Mouse (Mus musculus): ENCODE data around the gene Adgrd1. TPM values are rescaled to one million over a fixed set of nuclear protein-coding genes. Genes with fewer than 3 reads are reported as not detected.

Adgrd1 gene
- polyA plus RNA-seq, 1 experiment = 0.48 TPM

DNA sequence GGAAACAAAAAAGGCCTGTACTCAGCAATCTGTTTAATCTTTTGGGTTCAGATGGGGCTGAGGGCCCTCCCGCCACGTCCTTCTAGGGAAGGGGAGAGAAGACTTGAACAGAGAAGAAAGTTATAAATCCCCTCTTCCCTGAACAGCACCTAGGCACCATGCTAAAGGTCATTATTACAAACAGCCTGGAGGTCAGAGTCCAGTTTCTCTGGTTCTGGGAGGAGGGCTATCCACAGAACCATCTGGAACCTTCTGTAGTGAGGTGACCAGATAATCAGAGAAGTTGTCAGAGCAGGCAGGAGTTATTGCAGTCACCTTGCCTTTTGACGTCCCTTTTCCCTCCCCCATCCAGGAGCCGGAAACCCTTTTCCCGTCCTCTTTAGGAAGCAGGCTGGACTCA is 2.3 kb upstream of the Adgrd1 start:
- TF ChIP-seq MAX (IDR thresholded peaks at IDR 0.05; ENCODE audit: low read depth) = no peak
- TF ChIP-seq TCF12 (IDR thresholded peaks at IDR 0.05; ENCODE audit: insufficient read depth, poor library complexity, severe bottlenecking) = no peak
- no peak for TF ChIP-seq POLR2A (IDR thresholded peaks at IDR 0.05; ENCODE audit: insufficient read length, low read depth)
- TF ChIP-seq MYOD1 (IDR thresholded peaks at IDR 0.05; ENCODE audit: control insufficient read depth in 1 of 3, insufficient read length in 2 of 3, low read depth in 2 of 3) = no peak
- no peak for TF ChIP-seq TCF3 (IDR thresholded peaks at IDR 0.05; ENCODE audit: insufficient read length, low read depth)
- TF ChIP-seq MYOG (IDR thresholded peaks at IDR 0.05; ENCODE audit: control insufficient read depth in 1 of 3, insufficient read depth in 1 of 3, insufficient read length in 2 of 3, low read depth in 2 of 3) = no peak
- H3K27me3 ChIP-seq (ENCODE audit: control insufficient read depth, insufficient read depth, insufficient read length) = peaks cover 72% of the 10 kb centered on the region
- H3K4me2 ChIP-seq (ENCODE audit: low read depth) = no peak overlapping the region
- H3K79me2 ChIP-seq (ENCODE audit: control insufficient read depth, insufficient read depth) = no peaks in the 10 kb centered on the region
- H3K36me3 ChIP-seq (ENCODE audit: control insufficient read depth, insufficient read depth) = no peaks in the 10 kb centered on the region
- no peak overlapping the region for H3K4me3 ChIP-seq
- H3ac ChIP-seq (ENCODE audit: control insufficient read depth, insufficient read length) = no peak overlapping the region

DNA sequence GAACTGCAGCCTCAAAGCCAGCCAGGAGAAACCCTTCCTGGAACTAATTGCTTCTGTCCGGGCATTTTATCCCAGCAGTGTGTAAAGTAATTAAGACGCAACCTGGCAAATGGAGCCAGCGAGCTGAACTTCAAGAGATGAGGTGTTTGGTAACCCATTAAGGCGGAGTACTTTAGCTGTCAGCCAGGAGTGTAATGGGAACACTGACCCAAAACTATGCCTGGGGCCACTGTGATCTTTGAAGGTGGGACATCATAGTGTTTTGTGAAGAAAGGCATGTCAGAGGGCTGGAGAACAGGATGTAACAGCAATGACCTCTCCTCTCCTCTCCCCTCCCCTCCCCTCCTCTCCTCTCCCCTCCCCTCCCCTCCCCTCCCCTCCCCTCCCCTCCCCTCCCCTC is 7.5 kb downstream of the Adgrd1 start:
- no peak for TF ChIP-seq REST (IDR thresholded peaks at IDR 0.05; ENCODE audit: insufficient read depth, insufficient read length)
- no peak for TF ChIP-seq TCF3 (IDR thresholded peaks at IDR 0.05; ENCODE audit: insufficient read length, low read depth)
- no peak for TF ChIP-seq MYOG (IDR thresholded peaks at IDR 0.05; ENCODE audit: control insufficient read depth in 1 of 3, insufficient read depth in 1 of 3, insufficient read length in 2 of 3, low read depth in 2 of 3)
- no peak for TF ChIP-seq TCF12 (IDR thresholded peaks at IDR 0.05; ENCODE audit: insufficient read depth, poor library complexity, severe bottlenecking)
- TF ChIP-seq POLR2A (IDR thresholded peaks at IDR 0.05; ENCODE audit: insufficient read length, low read depth) = no peak
- no peak for TF ChIP-seq MAX (IDR thresholded peaks at IDR 0.05; ENCODE audit: low read depth)
- no peak for TF ChIP-seq SRF (IDR thresholded peaks at IDR 0.05; ENCODE audit: control insufficient read depth, insufficient read length, low read depth)
- TF ChIP-seq CEBPB (IDR thresholded peaks at IDR 0.05; ENCODE audit: insufficient read depth, poor library complexity, severe bottlenecking) = no peak
- Histone ChIP-seq H3K4me3 (no peak overlapping the region), H3ac (ENCODE audit: control insufficient read depth, insufficient read length) (no peak overlapping the region), H3K36me3 (ENCODE audit: control insufficient read depth, insufficient read depth) (no peaks in the 10 kb centered on the region), H3K27me3 (ENCODE audit: control insufficient read depth, insufficient read depth, insufficient read length) (peaks cover 58% of the 10 kb centered on the region), H3K4me2 (ENCODE audit: low read depth) (no peak overlapping the region), H3K79me2 (ENCODE audit: control insufficient read depth, insufficient read depth) (no peaks in the 10 kb centered on the region)

DNA sequence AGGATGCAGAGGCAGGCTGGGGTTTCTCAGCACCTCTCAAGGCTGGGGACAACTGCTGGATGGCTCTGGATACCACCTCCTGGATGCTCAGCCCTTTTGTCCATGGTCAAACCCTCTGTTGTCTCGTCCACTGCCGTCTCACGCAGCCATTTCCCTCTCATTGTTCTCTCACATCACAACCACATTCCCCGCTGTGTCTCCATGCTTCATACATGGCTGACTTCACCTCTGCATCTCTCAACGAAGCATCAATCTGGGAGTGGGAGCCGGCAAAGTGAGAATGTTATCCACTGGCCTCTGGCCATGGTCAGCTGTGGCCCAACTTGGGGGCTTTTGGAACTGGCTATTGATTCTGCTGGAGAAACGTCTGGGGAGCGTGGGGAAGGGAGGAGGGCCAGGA is 15.2 kb downstream of the Adgrd1 start:
- peaks cover 33% of the 10 kb centered on the region for H3K27me3 ChIP-seq (ENCODE audit: control insufficient read depth, insufficient read depth, insufficient read length)
- no peak overlapping the region for H3K4me2 ChIP-seq (ENCODE audit: low read depth)
- no peaks in the 10 kb centered on the region for H3K36me3 ChIP-seq (ENCODE audit: control insufficient read depth, insufficient read depth)
- no peak overlapping the region for H3K4me3 ChIP-seq
- H3ac ChIP-seq (ENCODE audit: control insufficient read depth, insufficient read length) = no peak overlapping the region
- no peaks in the 10 kb centered on the region for H3K79me2 ChIP-seq (ENCODE audit: control insufficient read depth, insufficient read depth)
- TF ChIP-seq MYOD1 (IDR thresholded peaks at IDR 0.05; ENCODE audit: control insufficient read depth in 1 of 3, insufficient read length in 2 of 3, low read depth in 2 of 3) (no peak), MAX (IDR thresholded peaks at IDR 0.05; ENCODE audit: low read depth) (no peak), CEBPB (IDR thresholded peaks at IDR 0.05; ENCODE audit: insufficient read depth, poor library complexity, severe bottlenecking) (no peak), REST (IDR thresholded peaks at IDR 0.05; ENCODE audit: insufficient read depth, insufficient read length) (no peak), POLR2A (IDR thresholded peaks at IDR 0.05; ENCODE audit: insufficient read length, low read depth) (no peak), E2F4 (IDR thresholded peaks at IDR 0.05; ENCODE audit: insufficient read depth) (no peak), POLR2AphosphoS2 (IDR thresholded peaks at IDR 0.05; ENCODE audit: insufficient read length, low read depth) (no peak), TCF12 (IDR thresholded peaks at IDR 0.05; ENCODE audit: insufficient read depth, poor library complexity, severe bottlenecking) (no peak), USF1 (IDR thresholded peaks at IDR 0.05; ENCODE audit: low read depth) (no peak), SRF (IDR thresholded peaks at IDR 0.05; ENCODE audit: control insufficient read depth, insufficient read length, low read depth) (no peak), TCF3 (IDR thresholded peaks at IDR 0.05; ENCODE audit: insufficient read length, low read depth) (no peak), MYOG (IDR thresholded peaks at IDR 0.05; ENCODE audit: control insufficient read depth in 1 of 3, insufficient read depth in 1 of 3, insufficient read length in 2 of 3, low read depth in 2 of 3) (no peak)

DNA sequence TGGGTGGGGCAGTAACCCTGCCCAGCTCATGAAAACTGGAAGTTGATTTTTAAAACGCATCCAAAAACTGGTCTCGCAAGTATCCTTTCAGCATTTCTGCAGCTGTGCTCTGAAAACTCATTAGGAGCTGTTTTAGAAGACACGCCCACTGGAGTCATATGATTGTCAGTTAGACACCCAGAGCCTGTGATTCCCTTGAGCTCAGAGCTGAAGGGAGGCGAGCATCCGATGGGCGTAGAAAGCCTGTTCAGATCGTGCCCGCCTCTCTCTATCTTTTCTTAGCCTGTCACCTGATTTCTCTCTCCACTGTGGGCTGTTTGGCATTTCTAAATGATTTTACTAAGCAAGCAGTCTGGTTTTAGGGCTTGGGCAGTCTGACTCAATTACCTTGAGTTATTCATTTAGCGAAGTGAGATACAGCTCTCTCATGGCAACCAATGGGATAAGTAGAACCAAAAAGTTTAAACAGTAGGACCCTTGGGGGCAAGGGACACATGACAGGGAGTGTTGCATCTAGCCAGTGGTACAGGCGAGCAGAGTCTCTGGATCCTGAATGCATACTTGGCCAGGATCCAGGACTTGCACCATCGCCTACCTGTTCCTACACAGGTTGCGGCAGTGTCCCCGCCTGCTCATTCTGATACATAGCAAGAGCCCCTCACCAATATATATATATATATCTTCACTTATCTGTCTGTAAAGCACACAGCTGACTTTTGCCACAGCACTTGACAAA is 17.4 kb downstream of the Adgrd1 start:
- Histone ChIP-seq H3ac (ENCODE audit: control insufficient read depth, insufficient read length) (no peak overlapping the region), H3K4me2 (ENCODE audit: low read depth) (no peak overlapping the region), H3K27me3 (ENCODE audit: control insufficient read depth, insufficient read depth, insufficient read length) (peaks cover 32% of the 10 kb centered on the region), H3K79me2 (ENCODE audit: control insufficient read depth, insufficient read depth) (no peaks in the 10 kb centered on the region), H3K4me3 (no peak overlapping the region), H3K36me3 (ENCODE audit: control insufficient read depth, insufficient read depth) (no peaks in the 10 kb centered on the region)
- no peak for TF ChIP-seq POLR2AphosphoS2 (IDR thresholded peaks at IDR 0.05; ENCODE audit: insufficient read length, low read depth)
- TF ChIP-seq POLR2A (IDR thresholded peaks at IDR 0.05; ENCODE audit: insufficient read length, low read depth) = no peak
- TF ChIP-seq TCF12 (IDR thresholded peaks at IDR 0.05; ENCODE audit: insufficient read depth, poor library complexity, severe bottlenecking) = no peak
- TF ChIP-seq REST (IDR thresholded peaks at IDR 0.05; ENCODE audit: insufficient read depth, insufficient read length) = no peak
- no peak for TF ChIP-seq TCF3 (IDR thresholded peaks at IDR 0.05; ENCODE audit: insufficient read length, low read depth)
- TF ChIP-seq CEBPB (IDR thresholded peaks at IDR 0.05; ENCODE audit: insufficient read depth, poor library complexity, severe bottlenecking) = no peak
- TF ChIP-seq MYOG (IDR thresholded peaks at IDR 0.05; ENCODE audit: control insufficient read depth in 1 of 3, insufficient read depth in 1 of 3, insufficient read length in 2 of 3, low read depth in 2 of 3) = no peak
- no peak for TF ChIP-seq E2F4 (IDR thresholded peaks at IDR 0.05; ENCODE audit: insufficient read depth)
- TF ChIP-seq MAX (IDR thresholded peaks at IDR 0.05; ENCODE audit: low read depth) = no peak
- TF ChIP-seq USF1 (IDR thresholded peaks at IDR 0.05; ENCODE audit: low read depth) = no peak
- no peak for TF ChIP-seq SRF (IDR thresholded peaks at IDR 0.05; ENCODE audit: control insufficient read depth, insufficient read length, low read depth)
- TF ChIP-seq MYOD1 (IDR thresholded peaks at IDR 0.05; ENCODE audit: control insufficient read depth in 1 of 3, insufficient read length in 2 of 3, low read depth in 2 of 3) = no peak
